Mouse (Mus musculus) heart, postnatal 14 days (tissue): ENCODE measurements around the gene Timm50. TPM values are rescaled to one million over a fixed set of nuclear protein-coding genes. Genes with fewer than 3 reads are reported as not detected.

Experiments
- DNase-seq, 2 experiments: peaks; one replicate each; pipeline ENCODE4 v3.0.0; 2021 to 2022
- intact Hi-C: fragments of 180-260 bp; cut with DNase I; formaldehyde crosslinking; loops from one replicate; pipeline ENCODE4 v1.15.1; 2025
- long read RNA-seq, 2 experiments: library from polyadenylated mRNA; stranded (forward); transcript quantifications; one replicate each; pipeline ENCODE4 v2.0.0; 2021
- total RNA-seq, 2 experiments: library from RNA; stranded (reverse); gene quantifications; 2 replicates each; pipeline ENCODE4 v1.2.3; 2021

Gene Timm50
- 10 to 100 TPM; 47.9 to 57.3 TPM for total RNA-seq
- long read RNA-seq, experiment 1, transcript Timm50-201 (11 exons, 1,515 nt), result major isoform, 185 of 209 reads
- long read RNA-seq, experiment 1, partial matches to known transcripts, result 3 of 209 reads
- long read RNA-seq, experiment 1, other reads (novel, unspliced or antisense), result 21 of 209 reads
- long read RNA-seq, experiment 2, transcript Timm50-201 (11 exons, 1,515 nt), result major isoform, 162 of 180 reads
- long read RNA-seq, experiment 2, partial matches to known transcripts, result 4 of 180 reads
- long read RNA-seq, experiment 2, other reads (novel, unspliced or antisense), result 14 of 180 reads

- intact Hi-C loops, result no loop called here
- DNase-seq, result peak; percentile 97 to 98
These were observed at the start of gene Timm50 for GRCm38 (mm10) chr7:28311926-28312543. Gene Timm50, minus strand, starts transcription at chr7:28312072.

GRCm38 (mm10) chr7:28360291-28360690, 48.4 kb upstream of the Timm50 start:
- intact Hi-C loops, result no loop called here
- no peak for DNase-seq

- intact Hi-C loops, result no loop called here
These were observed 48.0 kb upstream of the Timm50 start for GRCm38 (mm10) chr7:28359854-28360253.

GRCm38 (mm10) chr7:28358431-28358830, 46.6 kb upstream of the Timm50 start:
- no peak for DNase-seq
- intact Hi-C loops, result no loop called here

More at GRCm38 (mm10) chr7:28359854-28360253, 48.0 kb upstream of the Timm50 start:
- DNase-seq, result no peak

GRCm38 (mm10) chr7:28357984-28358383, 46.1 kb upstream of the Timm50 start:
- intact Hi-C loops, result no loop called here
- DNase-seq, result no peak

GRCm38 (mm10) chr7:28356981-28357380, 45.1 kb upstream of the Timm50 start:
- intact Hi-C loops, result no loop called here
- DNase-seq, result peak; percentile 72 to 76

GRCm38 (mm10) chr7:28355221-28355620, 43.3 kb upstream of the Timm50 start:
- no peak for DNase-seq
- intact Hi-C loops, result no loop called here

- intact Hi-C loops, result no loop called here
- DNase-seq, result no peak
These were observed 42.7 kb upstream of the Timm50 start for GRCm38 (mm10) chr7:28354596-28354995.

- intact Hi-C loops, result no loop called here
- DNase-seq, result no peak
These were observed 42.3 kb upstream of the Timm50 start for GRCm38 (mm10) chr7:28354113-28354581.

- intact Hi-C loops, result loop anchor here (2.0 kb wide), 1 partner anchor 14 kb away; no protein-coding TSS in a partner anchor
- DNase-seq, result no peak
These were observed 41.4 kb upstream of the Timm50 start for GRCm38 (mm10) chr7:28353267-28353666.

GRCm38 (mm10) chr7:28351676-28352191, 39.9 kb upstream of the Timm50 start:
- no peak for DNase-seq
- intact Hi-C loops, result loop anchor here (2.0 kb wide), 1 partner anchor 15 kb away; no protein-coding TSS in a partner anchor

GRCm38 (mm10) chr7:28350155-28350883, 38.4 kb upstream of the Timm50 start, which contains the start of gene Rps16:
Gene Rps16, plus strand, starts transcription at chr7:28350652.
- DNase-seq, result peak; percentile 99
- intact Hi-C loops, result no loop called here

GRCm38 (mm10) chr7:28348601-28349000, 36.7 kb upstream of the Timm50 start:
- intact Hi-C loops, result no loop called here
- no peak for DNase-seq

- no peak for DNase-seq
- intact Hi-C loops, result loop anchor here (2.0 kb wide), 1 partner anchor 71 kb away; the partner anchor contains the start of gene Eid2b
These were observed 35.9 kb upstream of the Timm50 start for GRCm38 (mm10) chr7:28347746-28348145.

GRCm38 (mm10) chr7:28344637-28345036, 32.8 kb upstream of the Timm50 start:
- peak; percentile 64 to 71 for DNase-seq
- intact Hi-C loops, result no loop called here

GRCm38 (mm10) chr7:28341381-28341780, 29.5 kb upstream of the Timm50 start:
- intact Hi-C loops, result no loop called here
- DNase-seq, result no peak

GRCm38 (mm10) chr7:28339213-28339917, 27.5 kb upstream of the Timm50 start:
- DNase-seq, result peak; percentile 56 to 65
- intact Hi-C loops, result loop anchor here (5.0 kb wide), 1 partner anchor 62 kb away; the partner anchor contains the start of gene Eid2b

- peak; percentile 97 to 98 for DNase-seq
- intact Hi-C loops, result loop anchor here (5.0 kb wide), 1 partner anchor 61 kb away; the partner anchor contains the start of gene Eid2b
These were observed 26.5 kb upstream of the Timm50 start, which contains the start of gene Supt5 for GRCm38 (mm10) chr7:28338108-28338998. Gene Supt5, minus strand, starts transcription at chr7:28338746.

GRCm38 (mm10) chr7:28335471-28335870, 23.6 kb upstream of the Timm50 start:
- no peak for DNase-seq
- intact Hi-C loops, result loop anchor here (5.0 kb wide), 1 partner anchor 58 kb away; the partner anchor contains the start of gene Eid2b
